ENCODE assay signal across 28 mouse cellular contexts in genomic region chr5:105252491-105252890, GRCm38 (mm10). TPM values are rescaled to one million over a fixed set of nuclear protein-coding genes. Genes with fewer than 3 reads are reported as not detected.
DNase-seq lines count a peak whose midpoint lies in the region; ATAC-seq and TF ChIP-seq lines count a peak whose summit lies in the region.
"Had no signal": no experiment of that assay in that cellular context is flagged by ENCODE, and none has a peak within 500 bp of the region (broad histone marks: within the 10 kb centered on the region; RNA-seq: fewer than 3 reads in every experiment).

No protein-coding gene starts in this region.

- no peaks in the 10 kb centered on the region for H3K27me3 ChIP-seq in heart, embryonic 16.5 days (ENCODE audit: control insufficient read depth, insufficient read depth, low read length)
- H3K27me3 ChIP-seq in midbrain, postnatal 0 days (ENCODE audit: insufficient read depth, low read length) = no peaks in the 10 kb centered on the region
- H3K27me3 ChIP-seq in midbrain, embryonic 10.5 days (ENCODE audit: low read depth, poor library complexity, severe bottlenecking) = no peaks in the 10 kb centered on the region
- H3K27me3 ChIP-seq in kidney, embryonic 15.5 days = no peaks in the 10 kb centered on the region
- H3K27me3 ChIP-seq: embryonic facial prominence, embryonic 15.5 days; heart, embryonic 15.5 days; limb, embryonic 12.5 days; liver, embryonic 12.5 days; megakaryocyte, embryonic 14.5 days; neural tube, embryonic 13.5 days had no signal

- H3K9ac ChIP-seq in heart, embryonic 16.5 days (ENCODE audit: low read length) = no peak overlapping the region
- no peak overlapping the region for H3K9ac ChIP-seq in midbrain, postnatal 0 days (replicated peaks; ENCODE audit: low read length, poor library complexity, severe bottlenecking)
- no peak overlapping the region for H3K9ac ChIP-seq in kidney, embryonic 15.5 days
- H3K9ac ChIP-seq: embryonic facial prominence, embryonic 15.5 days; heart, embryonic 15.5 days; limb, embryonic 12.5 days; liver, embryonic 12.5 days; neural tube, embryonic 13.5 days had no signal

- DNase-seq in heart, adult 9 months (ENCODE audit: low spot score in 2 of 2) = no peak
- DNase-seq in midbrain, postnatal 0 days (ENCODE audit: low spot score) = peak; percentile 8
- DNase-seq in midbrain, embryonic 10.5 days (ENCODE audit: low spot score) = no peak
- DNase-seq in naive thymus-derived CD4-positive, alpha-beta T cell, adult 2 months (ENCODE audit: low read depth) = peak; percentile 39
- no peak for DNase-seq in gastrocnemius, postnatal 10 days
- DNase-seq: adrenal gland, postnatal 14 days; cerebellum, adult 2 months; cerebellum, postnatal 36 days; gastrocnemius, postnatal 25 days; heart, adult 18-20 months; heart, postnatal 4 days; kidney, adult 9 months; kidney, postnatal 36 days; lung, adult 2 months; lung, postnatal 14 days; midbrain, embryonic 14.5 days; retina, postnatal 1 day had no signal

- peak; percentile 47 for TF ChIP-seq CTCF in midbrain, postnatal 0 days (IDR thresholded peaks at IDR 0.05)

- no peaks in the 10 kb centered on the region for H3K4me1 ChIP-seq in heart, embryonic 16.5 days (ENCODE audit: control insufficient read depth, insufficient read depth, low read length)
- no peaks in the 10 kb centered on the region for H3K4me1 ChIP-seq in midbrain, postnatal 0 days (ENCODE audit: insufficient read depth, low read length)
- H3K4me1 ChIP-seq in midbrain, embryonic 10.5 days = 0 out of 2 replicates have a peak, but pooled peaks cover 3% of the 10 kb centered on the region
- H3K4me1 ChIP-seq in kidney, embryonic 15.5 days = no peaks in the 10 kb centered on the region
- H3K4me1 ChIP-seq: embryonic facial prominence, embryonic 15.5 days; heart, embryonic 15.5 days; limb, embryonic 12.5 days; liver, embryonic 12.5 days; megakaryocyte, embryonic 14.5 days; neural tube, embryonic 13.5 days had no signal

- no peaks in the 10 kb centered on the region for H3K9me3 ChIP-seq in heart, embryonic 16.5 days (replicated peaks; ENCODE audit: control insufficient read depth, low read length)
- no peaks in the 10 kb centered on the region for H3K9me3 ChIP-seq in midbrain, postnatal 0 days (ENCODE audit: low read length)
- no peaks in the 10 kb centered on the region for H3K9me3 ChIP-seq in midbrain, embryonic 10.5 days (replicated peaks)
- no peaks in the 10 kb centered on the region for H3K9me3 ChIP-seq in kidney, embryonic 15.5 days (replicated peaks)
- H3K9me3 ChIP-seq: embryonic facial prominence, embryonic 15.5 days; heart, embryonic 15.5 days; limb, embryonic 12.5 days; liver, embryonic 12.5 days; megakaryocyte, embryonic 14.5 days; neural tube, embryonic 13.5 days had no signal

- no peaks in the 10 kb centered on the region for H3K36me3 ChIP-seq in heart, embryonic 16.5 days (ENCODE audit: control insufficient read depth, insufficient read depth)
- H3K36me3 ChIP-seq in midbrain, postnatal 0 days (ENCODE audit: insufficient read depth, low read length) = no peaks in the 10 kb centered on the region
- no peaks in the 10 kb centered on the region for H3K36me3 ChIP-seq in midbrain, embryonic 10.5 days
- no peaks in the 10 kb centered on the region for H3K36me3 ChIP-seq in kidney, embryonic 15.5 days
- H3K36me3 ChIP-seq: embryonic facial prominence, embryonic 15.5 days; heart, embryonic 15.5 days; limb, embryonic 12.5 days; liver, embryonic 12.5 days; neural tube, embryonic 13.5 days had no signal

- H3K4me2 ChIP-seq in heart, embryonic 16.5 days (ENCODE audit: low read depth, low read length) = no peak overlapping the region
- H3K4me2 ChIP-seq in midbrain, postnatal 0 days (ENCODE audit: low read depth, low read length, poor library complexity, severe bottlenecking) = no peak overlapping the region
- no peak overlapping the region for H3K4me2 ChIP-seq in kidney, embryonic 15.5 days
- H3K4me2 ChIP-seq: embryonic facial prominence, embryonic 15.5 days; heart, embryonic 15.5 days; limb, embryonic 12.5 days; liver, embryonic 12.5 days; neural tube, embryonic 13.5 days had no signal

- H3K4me3 ChIP-seq in heart, embryonic 16.5 days (ENCODE audit: low read length) = no peak overlapping the region
- no peak overlapping the region for H3K4me3 ChIP-seq in midbrain, postnatal 0 days (ENCODE audit: low read depth, low read length)
- H3K4me3 ChIP-seq in midbrain, embryonic 10.5 days = no peak overlapping the region
- no peak overlapping the region for H3K4me3 ChIP-seq in kidney, embryonic 15.5 days (replicated peaks)
- H3K4me3 ChIP-seq: embryonic facial prominence, embryonic 15.5 days; heart, embryonic 15.5 days; limb, embryonic 12.5 days; liver, embryonic 12.5 days; megakaryocyte, embryonic 14.5 days; neural tube, embryonic 13.5 days had no signal

- no peak overlapping the region for H3K27ac ChIP-seq in heart, embryonic 16.5 days (ENCODE audit: low read length)
- H3K27ac ChIP-seq in midbrain, postnatal 0 days (ENCODE audit: low read depth, low read length) = no peak overlapping the region
- H3K27ac ChIP-seq in midbrain, embryonic 10.5 days (replicated peaks) = no peak overlapping the region
- no peak overlapping the region for H3K27ac ChIP-seq in kidney, embryonic 15.5 days
- H3K27ac ChIP-seq: embryonic facial prominence, embryonic 15.5 days; heart, embryonic 15.5 days; limb, embryonic 12.5 days; liver, embryonic 12.5 days; neural tube, embryonic 13.5 days had no signal

- 0 out of 2 replicates have a peak, but pooled peaks have one; percentile 18 for ATAC-seq in heart, embryonic 16.5 days (replicated peaks; ENCODE audit: extremely low read depth, insufficient read depth, low FRiP score)
- no peak for ATAC-seq in midbrain, postnatal 0 days (ENCODE audit: low FRiP score)
- ATAC-seq in CD4-positive, CD25-positive, alpha-beta regulatory T cell, adult 4 months = peak; percentile 72
- ATAC-seq in kidney, embryonic 15.5 days (replicated peaks; ENCODE audit: low FRiP score) = no peak
- ATAC-seq: forebrain, embryonic 14.5 days; liver, embryonic 12.5 days had no signal

RNA-seq across cellular contexts. Expression of gene Gbp10, which starts 13.2 kb away (rescaled TPM):
- polyA plus RNA-seq in heart, embryonic 16.5 days (2015; fragmentation: Nextera tagmentation; extraction: Ambion mirVana) = 0.64 TPM in 1 of 2 replicates, not detected in the other
- total RNA-seq in midbrain, postnatal 0 days (2014; rRNA removed) = 1.3 and 2.0 TPM in 2 replicates
- 0.62 and 1.6 TPM in 2 replicates for polyA plus RNA-seq in midbrain, postnatal 0 days (2015; fragmentation: Nextera tagmentation; extraction: Ambion mirVana)
- polyA plus RNA-seq in midbrain, embryonic 10.5 days (2016; fragmentation: Nextera tagmentation; extraction: Ambion mirVana) = 0.11 and 0.30 TPM in 2 replicates
- polyA plus RNA-seq in CD4-positive, CD25-positive, alpha-beta regulatory T cell, adult 4 months (2017; shearing (Covaris generic)) = 10 to 100 TPM; 53.6 to 87.0 TPM
- under 1 TPM; 0.21 to 0.25 TPM for total RNA-seq in gastrocnemius, postnatal 10 days (2021)
- polyA plus RNA-seq in kidney, embryonic 15.5 days (2015; fragmentation: Nextera tagmentation; extraction: Ambion mirVana) = not detected in 2 replicates
- total RNA-seq: heart, postnatal 4 days; left cerebral cortex, postnatal 14 days had no signal
- polyA plus RNA-seq: limb, embryonic 12.5 days had no signal

RNA-seq across cellular contexts. Expression of gene Gm43302, which starts 41.0 kb away (rescaled TPM):
- polyA plus RNA-seq in heart, embryonic 16.5 days (2015; fragmentation: Nextera tagmentation; extraction: Ambion mirVana) = not detected in 2 replicates
- total RNA-seq in midbrain, postnatal 0 days (2014; rRNA removed) = 0.60 and 1.9 TPM in 2 replicates
- polyA plus RNA-seq in midbrain, postnatal 0 days (2015; fragmentation: Nextera tagmentation; extraction: Ambion mirVana) = not detected in 2 replicates
- 0.10 TPM in 1 of 2 replicates, not detected in the other for polyA plus RNA-seq in midbrain, embryonic 10.5 days (2016; fragmentation: Nextera tagmentation; extraction: Ambion mirVana)
- 1 to 10 TPM; 3.1 to 7.1 TPM for polyA plus RNA-seq in CD4-positive, CD25-positive, alpha-beta regulatory T cell, adult 4 months (2017; shearing (Covaris generic))
- total RNA-seq in gastrocnemius, postnatal 10 days (2021) = under 1 TPM in 1 of 2 experiments, not detected in 1; 0.05 TPM
- 0.31 TPM in 1 of 2 replicates, not detected in the other for polyA plus RNA-seq in kidney, embryonic 15.5 days (2015; fragmentation: Nextera tagmentation; extraction: Ambion mirVana)
- total RNA-seq: heart, adult 18-20 months; heart, postnatal 4 days; left cerebral cortex, postnatal 14 days had no signal
- polyA plus RNA-seq: heart, embryonic 15.5 days; limb, embryonic 12.5 days; liver, embryonic 12.5 days; neural tube, embryonic 13.5 days had no signal

RNA-seq across cellular contexts. Expression of gene Gbp6, which starts 41.0 kb away (rescaled TPM):
- 2.9 and 5.4 TPM in 2 replicates for polyA plus RNA-seq in heart, embryonic 16.5 days (2015; fragmentation: Nextera tagmentation; extraction: Ambion mirVana)
- 1.8 and 3.5 TPM in 2 replicates for total RNA-seq in midbrain, postnatal 0 days (2014; rRNA removed)
- polyA plus RNA-seq in midbrain, postnatal 0 days (2015; fragmentation: Nextera tagmentation; extraction: Ambion mirVana) = 1.7 and 2.0 TPM in 2 replicates
- 0.17 and 0.30 TPM in 2 replicates for polyA plus RNA-seq in midbrain, embryonic 10.5 days (2016; fragmentation: Nextera tagmentation; extraction: Ambion mirVana)
- polyA plus RNA-seq in CD4-positive, CD25-positive, alpha-beta regulatory T cell, adult 4 months (2017; shearing (Covaris generic)) = 100 to 1,000 TPM; 164 to 204 TPM
- total RNA-seq in gastrocnemius, postnatal 10 days (2021) = 1 to 10 TPM; 1.1 to 1.6 TPM
- 0.56 and 0.91 TPM in 2 replicates for polyA plus RNA-seq in kidney, embryonic 15.5 days (2015; fragmentation: Nextera tagmentation; extraction: Ambion mirVana)

Comparison
In these comparisons a context has a peak if more than half of its experiments do, and no peak if none do; other contexts are left out.
1. DNase-seq: peak in midbrain, postnatal 0 days (single experiment) and naive thymus-derived CD4-positive, alpha-beta T cell, adult 2 months (single experiment); none in heart, adult 9 months (0 of 2), midbrain, embryonic 10.5 days (single experiment) and gastrocnemius, postnatal 10 days (single experiment).
2. ATAC-seq: peak in heart, embryonic 16.5 days (single experiment) and CD4-positive, CD25-positive, alpha-beta regulatory T cell, adult 4 months (single experiment); none in midbrain, postnatal 0 days (single experiment) and kidney, embryonic 15.5 days (single experiment).
3. RNA of gene Gbp10, which starts 13.2 kb away (polyA plus RNA-seq): 53.6 to 87.0 TPM in CD4-positive, CD25-positive, alpha-beta regulatory T cell, adult 4 months; 0.64 TPM in heart, embryonic 16.5 days, 0.62 to 1.6 TPM in midbrain, postnatal 0 days, 0.11 to 0.30 TPM in midbrain, embryonic 10.5 days and not detected in kidney, embryonic 15.5 days; every median in the first group is over 10 times any median in the second.
4. RNA of gene Gbp6, which starts 41.0 kb away (polyA plus RNA-seq): 164 to 204 TPM in CD4-positive, CD25-positive, alpha-beta regulatory T cell, adult 4 months; 2.9 to 5.4 TPM in heart, embryonic 16.5 days, 1.7 to 2.0 TPM in midbrain, postnatal 0 days, 0.56 to 0.91 TPM in kidney, embryonic 15.5 days and 0.17 to 0.30 TPM in midbrain, embryonic 10.5 days; every median in the first group is over 10 times any median in the second.